Mouse (Mus musculus): ENCODE results near the gene Myrip.
"Not testable (repeated sequence)": the region's sequence is repeated elsewhere in the genome, so short reads cannot be mapped to it uniquely, and the experiment has no call there.

Gene Myrip

GRCm38 (mm10) chr9:120396579-120397185 is 95.4 kb downstream of the Myrip start:
- no peak for DNase-seq (ENCODE audit: low spot score)

GRCm38 (mm10) chr9:120398289-120398688 is 97.0 kb downstream of the Myrip start:
- no peak for DNase-seq (ENCODE audit: low spot score)

- not testable (repeated sequence) for DNase-seq (ENCODE audit: low spot score)
These were observed 98.2 kb downstream of the Myrip start for GRCm38 (mm10) chr9:120399537-120399936.

GRCm38 (mm10) chr9:120402368-120402767 is 101.1 kb downstream of the Myrip start:
- DNase-seq (ENCODE audit: low spot score) = no peak

- no peak for DNase-seq (ENCODE audit: low spot score)
These were observed 102.3 kb downstream of the Myrip start for GRCm38 (mm10) chr9:120403661-120404060.

GRCm38 (mm10) chr9:120409663-120410181 is 108.4 kb downstream of the Myrip start:
- DNase-seq (ENCODE audit: low spot score) = peak; percentile 41

GRCm38 (mm10) chr9:120410421-120410820 is 109.1 kb downstream of the Myrip start:
- DNase-seq (ENCODE audit: low spot score) = peak; percentile 58

- DNase-seq (ENCODE audit: low spot score) = peak; percentile 87
These were observed 114.2 kb downstream of the Myrip start for GRCm38 (mm10) chr9:120415504-120415903.

- DNase-seq (ENCODE audit: low spot score) = no peak
These were observed 114.8 kb downstream of the Myrip start for GRCm38 (mm10) chr9:120416151-120416550.

GRCm38 (mm10) chr9:120416729-120417128 is 115.4 kb downstream of the Myrip start:
- DNase-seq (ENCODE audit: low spot score) = no peak

- DNase-seq (ENCODE audit: low spot score) = no peak
These were observed 117.3 kb downstream of the Myrip start for GRCm38 (mm10) chr9:120418582-120418981.

- no peak for DNase-seq (ENCODE audit: low spot score)
These were observed 123.3 kb downstream of the Myrip start for GRCm38 (mm10) chr9:120424567-120424966.

- DNase-seq (ENCODE audit: low spot score) = peak; percentile 69
These were observed 124.5 kb downstream of the Myrip start for GRCm38 (mm10) chr9:120425768-120426167.

GRCm38 (mm10) chr9:120428181-120428580 is 126.9 kb downstream of the Myrip start:
- no peak for DNase-seq (ENCODE audit: low spot score)

- DNase-seq (ENCODE audit: low spot score) = peak; percentile 86
These were observed 132.4 kb downstream of the Myrip start for GRCm38 (mm10) chr9:120433747-120434146.

GRCm38 (mm10) chr9:120435841-120436240 is 134.5 kb downstream of the Myrip start:
- DNase-seq (ENCODE audit: low spot score) = no peak

- DNase-seq (ENCODE audit: low spot score) = no peak
These were observed 135.5 kb downstream of the Myrip start for GRCm38 (mm10) chr9:120436854-120437253.

GRCm38 (mm10) chr9:120437266-120437876 is 136.1 kb downstream of the Myrip start:
- DNase-seq (ENCODE audit: low spot score) = no peak

- DNase-seq (ENCODE audit: low spot score) = no peak
These were observed 137.0 kb downstream of the Myrip start for GRCm38 (mm10) chr9:120438350-120438749.

GRCm38 (mm10) chr9:120438781-120439180 is 137.5 kb downstream of the Myrip start:
- no peak for DNase-seq (ENCODE audit: low spot score)

- DNase-seq (ENCODE audit: low spot score) = no peak
These were observed 143.3 kb downstream of the Myrip start for GRCm38 (mm10) chr9:120444642-120445041.

GRCm38 (mm10) chr9:120449696-120450329 is 148.5 kb downstream of the Myrip start:
- DNase-seq (ENCODE audit: low spot score) = no peak

All from MN1 (cell line).